Mouse (Mus musculus): ENCODE results near the gene Rhbdl2.

Gene Rhbdl2

GRCm38 (mm10) chr4:123787191-123787985 is at the start of gene Rhbdl2:
Gene Rhbdl2, plus strand, starts transcription at chr4:123787874.
- CTCF ChIA-PET = interaction anchor here in 2 of 4 experiments (1.2 to 1.3 kb wide), 2 partner anchors 22 to 25 kb away, joined by 3 to 5 read pairs; no protein-coding TSS in a partner anchor
- POLR2A ChIA-PET = interaction anchor here in 3 of 4 experiments (0.7 to 2.2 kb wide), 6 partner anchors 8 to 130 kb away, joined by 3 to 8 read pairs (median 4); partner anchors contain the start of gene Rragc (in 1 of the 3)

DNA sequence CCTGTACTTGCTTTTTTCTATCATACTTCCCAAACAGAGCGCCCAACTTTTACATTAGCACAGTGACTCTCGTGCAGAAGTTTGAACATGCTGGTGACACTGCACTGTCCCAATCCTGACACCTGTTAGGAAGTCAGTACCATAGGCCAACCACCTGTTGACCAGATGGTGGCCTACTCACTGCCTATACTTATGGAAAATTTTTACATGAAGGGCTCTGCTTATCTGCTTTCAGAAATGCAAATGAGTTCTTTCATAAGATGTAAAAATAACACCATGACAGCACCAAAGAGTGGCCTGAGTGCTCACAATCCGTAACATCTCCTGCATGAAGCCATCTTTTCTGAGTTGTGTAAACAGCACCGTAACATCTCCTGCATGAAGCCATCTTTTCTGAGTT is 49.0 kb upstream of the Rhbdl2 start:
- CTCF ChIA-PET = interaction anchor here in 1 of 4 experiments (0.6 kb wide), 1 partner anchor 999 kb away, joined by 3 read pairs; no protein-coding TSS in a partner anchor
- POLR2A ChIA-PET = interaction anchor here in 3 of 4 experiments (0.7 to 1.3 kb wide), 5 partner anchors 9 to 929 kb away, joined by 3 to 6 read pairs (median 3); no protein-coding TSS in a partner anchor

- ChIA-PET POLR2A (no interaction called here), CTCF (interaction anchor here in 1 of 4 experiments (0.9 kb wide), 1 partner anchor 12 kb away, joined by 4 read pairs; no protein-coding TSS in a partner anchor)
These were observed 44.8 kb upstream of the Rhbdl2 start for GRCm38 (mm10) chr4:123742891-123743290.

DNA sequence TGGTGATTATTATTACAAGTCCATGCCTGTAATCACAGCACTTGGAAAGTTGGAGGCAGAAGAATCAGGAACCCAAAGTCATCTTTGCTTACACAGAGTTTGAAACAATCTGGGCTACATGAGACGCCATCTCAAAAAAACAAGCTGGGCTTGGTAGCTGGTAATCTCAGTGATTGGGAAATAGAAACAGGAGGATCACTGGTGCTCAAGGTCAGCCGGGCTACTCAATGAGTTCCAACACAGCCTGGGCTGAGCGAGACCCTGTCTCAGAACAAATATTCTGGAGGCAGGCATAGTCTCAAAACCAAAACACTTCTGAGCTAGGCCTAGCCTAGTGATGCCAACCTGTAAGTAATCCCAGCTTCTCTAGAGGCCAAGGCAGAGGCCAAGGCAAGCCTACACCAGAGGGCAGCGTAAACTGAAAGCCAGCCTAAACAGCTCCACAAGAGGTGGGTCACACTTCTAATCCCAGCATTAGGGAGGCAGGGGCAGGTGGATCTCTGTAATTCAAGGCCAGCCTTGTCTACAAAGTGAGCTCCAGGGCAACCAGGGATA is 42.4 kb upstream of the Rhbdl2 start:
- ChIA-PET POLR2A (interaction anchor here (0.6 to 3.7 kb wide), 19 partner anchors 9 to 227 kb away, joined by 3 to 14 read pairs (median 3); partner anchors contain the start of genes Ndufs5 (in 2 of the 4) and Rragc (in 1 of the 4)), CTCF (interaction anchor here in 3 of 4 experiments (0.6 to 1.7 kb wide), 13 partner anchors 12 to 189 kb away, joined by 3 to 9 read pairs (median 3); no protein-coding TSS in a partner anchor)

DNA sequence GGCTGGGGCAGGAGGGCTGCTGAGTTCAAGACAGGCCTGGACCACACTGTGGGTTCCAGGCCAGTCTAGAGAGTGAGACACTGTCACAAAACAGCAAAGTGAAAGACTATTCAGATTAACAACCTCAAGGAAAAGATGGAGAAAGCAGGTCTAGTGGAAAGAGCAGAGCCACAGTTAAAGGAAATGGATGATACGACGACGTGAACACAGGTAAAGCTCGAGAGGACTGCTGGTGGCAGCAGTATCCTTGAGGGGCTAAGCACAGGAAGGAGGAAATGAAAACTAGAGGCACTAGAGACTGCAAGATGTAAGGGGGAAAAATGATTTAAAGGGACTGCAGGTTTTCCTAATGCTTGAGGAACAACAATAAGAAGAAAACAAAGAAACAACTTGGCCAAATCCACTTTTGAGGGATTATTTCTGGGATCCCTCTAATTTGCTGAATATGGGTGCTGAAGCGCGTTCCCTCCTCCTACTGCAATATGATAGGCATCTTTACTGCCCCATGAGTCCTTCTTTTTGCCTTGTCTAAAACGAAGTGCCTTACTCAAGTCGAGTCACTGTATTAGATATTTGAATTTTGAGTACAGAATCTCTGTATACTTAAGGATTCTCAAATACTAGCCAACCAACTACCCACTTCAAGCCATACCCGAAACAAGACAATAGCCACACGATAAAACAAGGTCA is 38.8 kb upstream of the Rhbdl2 start:
- ChIA-PET POLR2A (interaction anchor here in 3 of 4 experiments (0.6 to 1.3 kb wide), 5 partner anchors 9 to 406 kb away, joined by 3 to 4 read pairs (median 3); no protein-coding TSS in a partner anchor), CTCF (no interaction called here)

- CTCF ChIA-PET = interaction anchor here in 1 of 4 experiments (0.6 kb wide), 1 partner anchor 154 kb away, joined by 3 read pairs; no protein-coding TSS in a partner anchor
- POLR2A ChIA-PET = interaction anchor here in 2 of 4 experiments (0.6 to 1.1 kb wide), 6 partner anchors 27 to 168 kb away, joined by 3 to 4 read pairs (median 3); partner anchors contain the start of gene Rragc (in 1 of the 2)
These were observed 38.1 kb upstream of the Rhbdl2 start for GRCm38 (mm10) chr4:123749484-123750130.

GRCm38 (mm10) chr4:123750152-123750651 is 37.5 kb upstream of the Rhbdl2 start, which contains the start of gene Akirin1:
Gene Akirin1, minus strand, starts transcription at chr4:123750345.
- POLR2A ChIA-PET = interaction anchor here in 2 of 4 experiments (0.6 to 1.1 kb wide), 6 partner anchors 28 to 469 kb away, joined by 3 to 5 read pairs (median 3); partner anchors contain the start of gene Rragc (in 1 of the 2)
- CTCF ChIA-PET = interaction anchor here in 1 of 4 experiments (0.6 kb wide), 1 partner anchor 153 kb away, joined by 3 read pairs; no protein-coding TSS in a partner anchor

DNA sequence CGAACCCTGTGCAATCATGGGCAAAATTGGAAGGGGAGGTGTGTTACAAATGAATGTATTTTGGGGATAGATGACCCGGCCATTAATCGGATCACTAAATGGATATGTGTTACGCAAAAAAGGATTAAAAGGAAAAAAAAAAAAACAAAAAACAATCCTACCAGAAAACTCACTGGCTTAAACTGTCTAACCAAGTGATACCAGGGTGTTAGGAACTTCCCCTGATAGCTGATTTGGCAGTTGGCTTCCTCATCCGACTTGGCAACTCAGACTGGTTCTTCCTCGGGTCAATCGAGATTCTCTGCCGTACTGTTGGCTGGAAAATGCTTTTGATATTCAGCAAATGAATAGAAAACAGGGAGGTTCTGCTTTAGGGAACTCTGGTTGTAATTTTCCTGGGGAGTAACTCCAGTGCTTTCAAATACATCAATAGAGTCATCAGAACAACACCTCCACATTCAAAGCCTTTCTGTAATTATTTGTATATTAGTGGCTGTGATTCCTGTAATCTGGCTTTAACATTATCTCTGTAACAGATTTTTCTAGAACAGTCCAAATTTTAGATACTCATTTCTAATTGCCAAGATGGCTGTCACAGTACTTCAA is 36.9 kb upstream of the Rhbdl2 start:
- ChIA-PET POLR2A (interaction anchor here in 2 of 4 experiments (0.6 to 1.0 kb wide), 3 partner anchors 60 to 470 kb away, joined by 3 to 5 read pairs (median 3); partner anchors contain the start of gene Rragc (in 1 of the 2)), CTCF (interaction anchor here in 1 of 4 experiments (0.6 kb wide), 1 partner anchor 153 kb away, joined by 3 read pairs; no protein-coding TSS in a partner anchor)

DNA sequence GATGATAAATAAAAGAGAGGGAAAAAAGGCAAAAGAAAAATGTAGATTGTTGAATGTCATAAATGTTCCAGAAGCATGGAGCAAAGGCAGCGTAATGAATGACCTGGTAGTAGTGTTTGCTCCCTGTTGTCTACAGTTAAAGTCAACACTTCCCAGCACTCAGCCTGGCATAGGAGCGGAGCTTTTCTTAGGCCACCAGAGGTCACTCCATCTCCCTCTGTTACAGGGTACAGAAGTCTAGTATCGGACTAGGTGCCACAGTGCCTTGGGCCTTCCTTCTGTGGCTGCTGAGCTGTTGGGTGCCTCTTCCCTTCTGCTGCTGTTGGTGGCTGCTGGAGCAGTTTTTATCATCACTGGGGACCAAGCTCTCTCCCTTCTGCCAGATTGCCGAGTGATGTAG is 29.4 kb upstream of the Rhbdl2 start:
- CTCF ChIA-PET = interaction anchor here (0.5 to 1.4 kb wide), 16 partner anchors 10 to 534 kb away, joined by 3 to 17 read pairs (median 3); no protein-coding TSS in a partner anchor
- POLR2A ChIA-PET = interaction anchor here in 2 of 4 experiments (0.5 to 1.9 kb wide), 6 partner anchors 13 to 277 kb away, joined by 3 to 4 read pairs (median 4); partner anchors contain the start of gene Rragc (in 1 of the 2)

DNA sequence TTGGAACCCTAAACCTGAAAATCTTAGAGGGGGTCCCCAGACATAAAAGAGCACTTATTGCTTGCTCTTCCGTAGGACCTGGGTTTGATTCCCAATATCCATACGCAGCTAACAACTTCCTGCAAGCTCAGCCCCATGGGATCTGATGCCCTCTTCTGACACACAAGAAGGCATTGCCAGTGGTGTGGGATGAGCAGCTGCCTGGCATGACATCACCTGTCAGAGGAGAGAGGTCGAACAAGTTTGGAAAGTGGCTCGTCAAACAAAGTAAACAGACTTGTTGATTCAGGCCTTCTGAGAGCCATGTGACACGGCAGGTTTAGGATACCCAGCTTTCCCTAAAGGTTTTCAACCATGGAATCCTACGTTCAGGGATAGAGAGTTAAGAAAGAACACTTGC is 22.6 kb upstream of the Rhbdl2 start:
- ChIA-PET CTCF (interaction anchor here in 1 of 4 experiments (0.5 to 0.7 kb wide), 2 partner anchors 23 to 842 kb away, joined by 3 read pairs; partner anchors contain the start of gene Rhbdl2), POLR2A (interaction anchor here in 1 of 4 experiments (0.5 kb wide), 1 partner anchor 110 kb away, joined by 4 read pairs; no protein-coding TSS in a partner anchor)

DNA sequence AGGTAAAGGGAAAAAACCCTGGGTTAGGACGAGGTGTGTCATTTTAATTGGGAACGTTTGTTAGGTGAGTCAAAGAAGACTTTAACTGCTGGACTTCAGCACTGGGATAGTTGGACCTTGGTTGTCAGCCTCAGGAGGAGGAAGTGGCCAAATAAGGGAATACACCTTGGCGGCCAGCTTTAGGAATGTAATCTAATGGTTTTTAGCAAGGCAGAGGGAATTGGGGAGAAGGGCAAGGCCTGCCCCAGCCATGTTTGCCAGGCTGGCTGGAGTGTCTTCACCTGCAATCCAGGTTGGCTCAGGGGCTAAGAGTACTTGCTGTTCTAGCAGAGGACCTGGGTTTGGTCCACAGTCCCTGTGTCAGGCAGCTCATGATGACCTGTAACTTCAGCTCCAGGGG is 19.9 kb upstream of the Rhbdl2 start:
- CTCF ChIA-PET = interaction anchor here in 1 of 4 experiments (1.0 kb wide), 1 partner anchor 10 kb away, joined by 3 read pairs; no protein-coding TSS in a partner anchor
- POLR2A ChIA-PET = interaction anchor here in 3 of 4 experiments (0.6 to 1.6 kb wide), 7 partner anchors 11 to 81 kb away, joined by 3 to 5 read pairs (median 3); no protein-coding TSS in a partner anchor

- POLR2A ChIA-PET = interaction anchor here (0.6 to 1.6 kb wide), 9 partner anchors 12 to 229 kb away, joined by 3 to 16 read pairs (median 3); no protein-coding TSS in a partner anchor
- CTCF ChIA-PET = interaction anchor here in 2 of 4 experiments (0.8 to 1.7 kb wide), 4 partner anchors 10 to 130 kb away, joined by 3 to 7 read pairs (median 4); no protein-coding TSS in a partner anchor
These were observed 19.4 kb upstream of the Rhbdl2 start for GRCm38 (mm10) chr4:123768234-123768633.

GRCm38 (mm10) chr4:123792666-123793065 is 5.0 kb downstream of the Rhbdl2 start:
- ChIA-PET CTCF (interaction anchor here in 1 of 4 experiments (1.2 kb wide), 1 partner anchor 34 kb away, joined by 5 read pairs; no protein-coding TSS in a partner anchor), POLR2A (interaction anchor here in 1 of 4 experiments (1.3 kb wide), 1 partner anchor 16 kb away, joined by 3 read pairs; no protein-coding TSS in a partner anchor)

DNA sequence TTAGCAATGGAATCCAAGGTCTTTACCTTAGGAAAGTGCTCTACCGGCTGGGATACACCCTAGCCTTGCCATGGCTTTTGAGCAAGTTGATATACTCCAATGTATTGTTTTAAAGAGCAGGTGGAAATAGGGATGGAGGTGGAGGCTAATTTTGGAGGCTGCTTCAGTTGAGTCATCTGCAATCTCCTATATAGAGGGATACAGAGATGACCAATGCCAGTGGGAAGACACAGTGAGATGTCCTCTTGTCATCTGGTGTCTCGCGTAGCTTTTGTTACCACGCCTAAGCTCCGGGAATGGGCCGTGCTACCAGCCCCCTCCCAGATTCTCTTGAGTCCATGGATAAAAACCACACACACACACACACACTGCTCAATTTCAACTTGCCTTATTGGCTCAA is 5.5 kb downstream of the Rhbdl2 start:
- POLR2A ChIA-PET = interaction anchor here in 2 of 4 experiments (0.6 to 1.3 kb wide), 3 partner anchors 15 to 837 kb away, joined by 3 to 6 read pairs (median 3); no protein-coding TSS in a partner anchor
- CTCF ChIA-PET = interaction anchor here in 1 of 4 experiments (1.2 kb wide), 1 partner anchor 35 kb away, joined by 5 read pairs; no protein-coding TSS in a partner anchor

DNA sequence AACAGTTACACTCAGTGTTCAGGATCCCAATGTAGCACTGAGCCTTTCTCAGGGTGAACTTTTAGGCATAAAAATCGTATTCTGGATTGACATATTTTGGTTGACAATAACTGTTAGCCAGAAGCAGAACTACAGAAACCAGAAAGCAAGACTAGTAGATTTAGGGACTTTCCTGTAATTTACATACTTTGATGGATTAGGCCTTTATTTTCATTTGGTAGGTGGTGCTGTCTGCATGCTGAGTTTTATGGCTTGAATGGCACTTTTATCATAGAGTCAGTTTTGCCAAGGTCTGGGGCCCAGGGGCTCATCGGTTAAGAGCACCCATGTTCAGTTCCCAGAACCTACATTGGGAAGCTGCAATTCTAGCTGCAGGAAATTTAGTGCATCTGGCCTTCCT is 7.4 kb downstream of the Rhbdl2 start:
- POLR2A ChIA-PET = no interaction called here
- CTCF ChIA-PET = no interaction called here

GRCm38 (mm10) chr4:123797403-123797802 is 9.7 kb downstream of the Rhbdl2 start:
- ChIA-PET POLR2A (interaction anchor here in 2 of 4 experiments (1.0 to 1.5 kb wide), 5 partner anchors 10 to 96 kb away, joined by 3 to 6 read pairs (median 3); partner anchors contain the start of gene Rhbdl2 (in 1 of the 2)), CTCF (no interaction called here)
